Mouse (Mus musculus) CH12.LX (cell line): ENCODE measurements around the gene Ctdspl.

Experiments used
- CHD2 ChIP-seq: IDR thresholded peaks from 2 replicates; pipeline ENCODE4 v1.6.1; 2011; ENCODE audit warnings: low read length, improper control_type of control experiment
- CTCF ChIP-seq, 2 experiments: IDR thresholded peaks in 1 of 2; conservative IDR thresholded peaks in 1 of 2; 2 replicates each; pipeline ENCODE4 v1.5.1; 2011 to 2012; ENCODE audit warnings: low read depth in 2 of 2, low read length in 2 of 2, improper control_type of control experiment in 1 of 2, inconsistent platforms in 1 of 2, mild to moderate bottlenecking in 1 of 2, moderate library complexity in 1 of 2
- ELF1 ChIP-seq: IDR thresholded peaks from 2 replicates; pipeline ENCODE4 v1.6.1; 2014; ENCODE audit warnings: low read depth, mild to moderate bottlenecking, inconsistent platforms, low read length, improper control_type of control experiment
- HCFC1 ChIP-seq: IDR thresholded peaks from 2 replicates; pipeline ENCODE4 v1.6.1; 2012; ENCODE audit warnings: low read depth, mild to moderate bottlenecking, inconsistent platforms, low read length, improper control_type of control experiment
- NRF1 ChIP-seq: IDR thresholded peaks from 2 replicates; pipeline ENCODE4 v1.6.1; 2014; ENCODE audit warnings: low read depth, mild to moderate bottlenecking, inconsistent platforms, low read length, improper control_type of control experiment, moderate library complexity
- POLR2A ChIP-seq: IDR thresholded peaks from 2 replicates; pipeline ENCODE4 v1.6.1; 2011; ENCODE audit warnings: low read depth, mild to moderate bottlenecking, improper control_type of control experiment, low read length

DNA sequence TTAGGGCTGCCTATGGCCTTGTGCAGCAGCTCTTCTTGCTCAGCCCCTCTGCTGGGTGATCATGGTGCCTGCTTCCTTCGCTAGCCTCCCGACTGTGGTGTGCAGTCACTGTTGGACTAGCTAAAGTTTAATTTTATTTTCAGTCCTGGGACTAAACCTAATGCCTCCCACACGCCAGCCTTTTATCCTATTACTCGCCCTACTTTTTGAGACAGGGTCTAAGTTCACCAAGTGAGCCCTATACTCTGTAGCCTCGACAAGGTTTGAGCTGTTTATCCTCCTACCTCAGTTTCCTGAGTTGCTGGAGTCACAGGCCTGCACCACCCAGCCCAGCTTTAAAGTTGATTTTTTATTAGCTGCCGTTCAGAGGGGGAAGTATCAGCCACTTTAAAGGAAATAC, 99.0 kb downstream of the Ctdspl start:
- no peak for TF ChIP-seq POLR2A
- TF ChIP-seq CTCF (conservative IDR thresholded peaks at IDR 0.05 in 1 of 2, IDR thresholded peaks at IDR 0.05 in 1 of 2; ENCODE audit: low read depth in 2 of 2, low read length in 2 of 2): no peak
- TF ChIP-seq ELF1: no peak
- no peak for TF ChIP-seq HCFC1
- no peak for TF ChIP-seq CHD2
- TF ChIP-seq NRF1: no peak
